Mouse (Mus musculus): ENCODE results near the gene Postn. TPM values are rescaled to one million over a fixed set of nuclear protein-coding genes. Genes with fewer than 3 reads are reported as not detected.

Gene Postn
- polyA plus RNA-seq, 1 experiment from 2014 or later, result 24.9 TPM

GRCm38 (mm10) chr3:54379981-54380380, 19.1 kb downstream of the Postn start:
- Histone ChIP-seq H3K4me3 (replicated peaks) (no peak overlapping the region), H3K9ac (replicated peaks) (no peak overlapping the region), H3K4me1 (replicated peaks) (0 out of 2 replicates have a peak, but pooled peaks cover 2% of the 10 kb centered on the region), H3K27ac (no peak overlapping the region), H3K9me3 (no peaks in the 10 kb centered on the region), H3K4me2 (no peak overlapping the region), H3K36me3 (no peaks in the 10 kb centered on the region), H3K27me3 (no peaks in the 10 kb centered on the region)
- 58% methylated on average over 4 of the region's 4 CpGs for WGBS
- ATAC-seq (ENCODE audit: insufficient number of reproducible peaks, insufficient read depth, low FRiP score, low TSS enrichment, low read depth), result no peak

DNA sequence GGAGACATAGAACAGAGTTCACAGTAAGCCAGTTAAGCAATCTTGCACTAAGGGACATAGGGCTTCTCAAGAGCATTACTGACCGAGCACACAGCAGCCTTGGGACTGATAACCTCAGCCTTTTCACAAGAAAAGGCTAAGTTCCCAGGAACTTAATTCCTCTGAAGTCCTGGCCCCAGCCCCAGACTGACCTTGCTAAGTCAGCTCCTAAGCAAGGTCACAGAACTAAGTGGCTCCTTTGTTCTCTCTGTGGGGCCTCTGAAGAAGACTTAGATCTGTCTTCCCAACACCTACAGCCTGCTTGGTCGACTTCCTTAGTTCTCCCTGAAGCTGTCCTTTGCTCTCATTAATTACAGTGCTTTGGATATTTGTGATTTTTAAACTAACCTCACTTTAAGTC, 38.4 kb downstream of the Postn start:
- Histone ChIP-seq H3K4me2 (no peak overlapping the region), H3K36me3 (no peaks in the 10 kb centered on the region), H3K9ac (replicated peaks) (no peak overlapping the region), H3K4me1 (replicated peaks) (peaks cover 17% of the 10 kb centered on the region; the same call in 1 of the 2 replicates), H3K27me3 (no peaks in the 10 kb centered on the region), H3K4me3 (replicated peaks) (no peak overlapping the region), H3K9me3 (no peaks in the 10 kb centered on the region), H3K27ac (no peak overlapping the region)
- WGBS, result 23% methylated on average over 2 of the region's 2 CpGs
- no peak for ATAC-seq (ENCODE audit: insufficient number of reproducible peaks, insufficient read depth, low FRiP score, low TSS enrichment, low read depth)

DNA sequence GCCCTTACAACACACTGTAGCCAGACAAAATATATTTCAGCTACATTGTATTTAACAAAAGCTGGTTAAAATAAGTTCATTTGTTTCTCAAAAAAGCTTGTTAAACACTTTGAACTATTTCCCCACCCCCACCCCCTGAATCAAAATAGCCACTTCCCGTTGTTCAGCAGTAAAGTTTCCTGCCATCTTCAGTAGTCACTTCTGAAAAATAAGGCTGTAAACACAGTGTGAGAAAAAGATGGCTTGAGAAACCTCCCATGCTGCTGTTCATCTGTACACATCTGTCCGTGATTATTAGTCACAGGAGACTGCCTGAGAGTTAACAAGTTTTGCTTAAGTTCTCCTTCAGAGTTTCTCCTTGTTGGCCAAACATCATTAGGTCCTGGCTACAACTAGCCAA, 39.0 kb downstream of the Postn start:
- Histone ChIP-seq H3K27me3 (no peaks in the 10 kb centered on the region), H3K36me3 (no peaks in the 10 kb centered on the region), H3K4me3 (replicated peaks) (no peak overlapping the region), H3K4me1 (replicated peaks) (peaks cover 17% of the 10 kb centered on the region; the same call in 1 of the 2 replicates), H3K27ac (no peak overlapping the region), H3K9me3 (no peaks in the 10 kb centered on the region), H3K9ac (replicated peaks) (no peak overlapping the region), H3K4me2 (no peak overlapping the region)
- ATAC-seq (ENCODE audit: insufficient number of reproducible peaks, insufficient read depth, low FRiP score, low TSS enrichment, low read depth), result no peak
- WGBS, result 26% methylated on average over 2 of the region's 2 CpGs

GRCm38 (mm10) chr3:54400617-54401016, 39.7 kb downstream of the Postn start:
- 64% methylated on average over 1 of the region's 1 CpGs for WGBS
- no peaks in the 10 kb centered on the region for H3K9me3 ChIP-seq
- no peak for ATAC-seq (ENCODE audit: insufficient number of reproducible peaks, insufficient read depth, low FRiP score, low TSS enrichment, low read depth)
- no peaks in the 10 kb centered on the region for H3K27me3 ChIP-seq
- H3K4me3 ChIP-seq (replicated peaks), result no peak overlapping the region
- H3K36me3 ChIP-seq, result no peaks in the 10 kb centered on the region
- H3K9ac ChIP-seq (replicated peaks), result no peak overlapping the region
- H3K4me1 ChIP-seq (replicated peaks), result peaks cover 17% of the 10 kb centered on the region; the same call in 1 of the 2 replicates
- no peak overlapping the region for H3K27ac ChIP-seq
- H3K4me2 ChIP-seq, result no peak overlapping the region

- no peak for ATAC-seq (ENCODE audit: insufficient number of reproducible peaks, insufficient read depth, low FRiP score, low TSS enrichment, low read depth)
- peaks cover 17% of the 10 kb centered on the region; the same call in 1 of the 2 replicates for H3K4me1 ChIP-seq (replicated peaks)
- no peaks in the 10 kb centered on the region for H3K27me3 ChIP-seq
- no peak overlapping the region for H3K27ac ChIP-seq
- H3K9ac ChIP-seq (replicated peaks), result no peak overlapping the region
- H3K9me3 ChIP-seq, result no peaks in the 10 kb centered on the region
- H3K4me2 ChIP-seq, result no peak overlapping the region
- H3K36me3 ChIP-seq, result no peaks in the 10 kb centered on the region
- WGBS, result 83% methylated on average over 5 of the region's 5 CpGs
- no peak overlapping the region for H3K4me3 ChIP-seq (replicated peaks)
These were observed 40.8 kb downstream of the Postn start for GRCm38 (mm10) chr3:54401706-54402105.

DNA sequence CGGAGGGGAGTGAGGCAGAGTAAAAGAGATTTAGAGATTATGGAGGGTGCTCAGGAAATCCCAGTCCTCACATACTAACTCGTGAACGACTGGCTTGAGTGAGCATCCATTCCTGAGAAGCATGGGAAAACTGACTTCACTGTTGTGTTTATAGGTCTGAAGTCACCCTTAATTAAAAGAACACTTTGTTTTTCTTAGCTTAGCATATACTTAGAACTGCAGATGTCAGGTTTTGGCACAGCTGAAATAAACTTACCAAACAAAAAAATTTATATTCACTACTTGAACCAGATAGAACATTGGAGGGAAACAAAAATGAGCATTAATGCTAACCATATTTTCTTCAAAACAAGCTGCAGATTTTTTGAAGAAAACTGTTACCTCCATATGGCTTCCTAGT, 42.9 kb downstream of the Postn start:
- Histone ChIP-seq H3K9me3 (no peaks in the 10 kb centered on the region), H3K4me2 (no peak overlapping the region), H3K9ac (replicated peaks) (no peak overlapping the region), H3K27ac (no peak overlapping the region), H3K4me1 (replicated peaks) (peaks cover 17% of the 10 kb centered on the region; the same call in 1 of the 2 replicates), H3K36me3 (no peaks in the 10 kb centered on the region), H3K27me3 (no peaks in the 10 kb centered on the region), H3K4me3 (replicated peaks) (no peak overlapping the region)
- ATAC-seq (ENCODE audit: insufficient number of reproducible peaks, insufficient read depth, low FRiP score, low TSS enrichment, low read depth), result no peak
- 50% methylated on average over 3 of the region's 3 CpGs for WGBS

GRCm38 (mm10) chr3:54406567-54406966, 45.7 kb downstream of the Postn start:
- ATAC-seq (ENCODE audit: insufficient number of reproducible peaks, insufficient read depth, low FRiP score, low TSS enrichment, low read depth), result no peak
- no peaks in the 10 kb centered on the region for H3K27me3 ChIP-seq
- 54% methylated on average over 2 of the region's 2 CpGs for WGBS

DNA sequence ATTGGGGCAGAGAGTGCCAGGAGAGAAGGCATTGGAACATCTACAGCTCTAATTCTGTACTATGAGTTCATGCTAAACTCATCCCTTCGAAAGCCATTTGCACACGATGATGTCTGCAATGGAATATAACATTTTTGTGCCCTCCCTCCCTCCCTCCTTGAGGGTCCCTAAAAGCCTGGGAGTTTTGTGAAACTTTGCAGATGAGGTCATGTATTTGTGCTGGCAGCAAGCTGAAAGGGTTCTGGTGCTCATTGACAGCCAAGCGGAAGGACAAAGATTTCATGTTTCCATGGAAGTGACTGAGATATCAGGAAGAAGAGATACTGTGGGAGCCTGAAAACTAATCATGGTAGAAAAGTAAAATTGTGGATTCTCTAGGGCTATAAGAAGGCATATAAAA, 50.1 kb downstream of the Postn start:
- peaks cover 13% of the 10 kb centered on the region for H3K4me1 ChIP-seq (replicated peaks)
- H3K9ac ChIP-seq (replicated peaks), result no peak overlapping the region
- no peak overlapping the region for H3K4me2 ChIP-seq
- no peak overlapping the region for H3K27ac ChIP-seq
- no peaks in the 10 kb centered on the region for H3K27me3 ChIP-seq
- H3K36me3 ChIP-seq, result no peaks in the 10 kb centered on the region
- H3K9me3 ChIP-seq, result no peaks in the 10 kb centered on the region
- WGBS, result 90% methylated on average over 3 of the region's 3 CpGs
- ATAC-seq (ENCODE audit: insufficient number of reproducible peaks, insufficient read depth, low FRiP score, low TSS enrichment, low read depth), result no peak
- no peak overlapping the region for H3K4me3 ChIP-seq (replicated peaks)

More at GRCm38 (mm10) chr3:54406567-54406966, 45.7 kb downstream of the Postn start:
- H3K4me1 ChIP-seq (replicated peaks), result no peaks in the 10 kb centered on the region
- no peak overlapping the region for H3K4me3 ChIP-seq (replicated peaks)
- no peaks in the 10 kb centered on the region for H3K9me3 ChIP-seq
- H3K27ac ChIP-seq, result no peak overlapping the region
- H3K36me3 ChIP-seq, result no peaks in the 10 kb centered on the region
- no peak overlapping the region for H3K9ac ChIP-seq (replicated peaks)
- H3K4me2 ChIP-seq, result no peak overlapping the region

- peak; percentile 73; the same call in 1 of the 2 replicates for ATAC-seq (ENCODE audit: insufficient number of reproducible peaks, insufficient read depth, low FRiP score, low TSS enrichment, low read depth)
- Histone ChIP-seq H3K4me3 (replicated peaks) (no peak overlapping the region), H3K4me1 (replicated peaks) (peaks cover 16% of the 10 kb centered on the region), H3K27me3 (no peaks in the 10 kb centered on the region), H3K9me3 (no peaks in the 10 kb centered on the region), H3K4me2 (no peak overlapping the region), H3K27ac (peak overlapping the region; percentile 75; the same call in 1 of the 2 replicates), H3K9ac (replicated peaks) (no peak overlapping the region), H3K36me3 (no peaks in the 10 kb centered on the region)
- WGBS, result 33% methylated on average over 7 of the region's 7 CpGs
These were observed 52.1 kb downstream of the Postn start for GRCm38 (mm10) chr3:54412885-54413583.

DNA sequence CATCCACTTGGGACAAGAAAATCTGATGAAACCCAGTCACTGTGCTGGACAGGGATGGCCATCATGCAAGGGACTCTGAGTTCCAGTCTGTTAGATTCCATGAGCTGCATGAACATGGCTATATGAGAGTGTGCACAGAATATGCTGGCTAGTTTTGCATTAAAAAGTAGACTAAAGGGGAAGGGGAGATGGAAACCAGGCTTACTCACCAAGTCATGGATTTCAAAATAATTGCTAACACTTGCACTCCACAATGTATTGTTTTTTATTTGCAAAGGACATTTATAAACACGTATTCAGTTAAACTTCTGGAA, 52.6 kb downstream of the Postn start:
- Histone ChIP-seq H3K4me1 (replicated peaks) (peaks cover 16% of the 10 kb centered on the region), H3K4me2 (no peak overlapping the region), H3K4me3 (replicated peaks) (no peak overlapping the region), H3K9ac (replicated peaks) (no peak overlapping the region), H3K27me3 (no peaks in the 10 kb centered on the region), H3K27ac (peak overlapping the region; percentile 75; the same call in 1 of the 2 replicates), H3K36me3 (no peaks in the 10 kb centered on the region), H3K9me3 (no peaks in the 10 kb centered on the region)
- ATAC-seq (ENCODE audit: insufficient number of reproducible peaks, insufficient read depth, low FRiP score, low TSS enrichment, low read depth), result no peak; the same call in 1 of the 2 replicates
- 50% methylated on average over 1 of the region's 1 CpGs for WGBS

GRCm38 (mm10) chr3:54414386-54414785, 53.5 kb downstream of the Postn start:
- no peak overlapping the region for H3K4me2 ChIP-seq
- peak; percentile 20; the same call in 1 of the 2 replicates for ATAC-seq (ENCODE audit: insufficient number of reproducible peaks, insufficient read depth, low FRiP score, low TSS enrichment, low read depth)
- H3K27me3 ChIP-seq, result no peaks in the 10 kb centered on the region
- H3K4me3 ChIP-seq (replicated peaks), result no peak overlapping the region
- H3K4me1 ChIP-seq (replicated peaks), result peaks cover 16% of the 10 kb centered on the region
- no peaks in the 10 kb centered on the region for H3K9me3 ChIP-seq
- 58% methylated on average over 1 of the region's 1 CpGs for WGBS
- peak overlapping the region; percentile 26; the same call in 1 of the 2 replicates for H3K27ac ChIP-seq
- H3K36me3 ChIP-seq, result no peaks in the 10 kb centered on the region
- H3K9ac ChIP-seq (replicated peaks), result no peak overlapping the region

Measured in limb, embryonic 12.5 days (tissue).